Mouse (Mus musculus) lung, embryonic 14.5 days (tissue): ENCODE measurements around the gene Hivep3. TPM values are rescaled to one million over a fixed set of nuclear protein-coding genes. Genes with fewer than 3 reads are reported as not detected.

Experiments used
- ATAC-seq: fragments of 200-750 bp; cut with Nextera tagmentation; 2 replicates; pipeline ENCODE4 v1.8.0; 2017; ENCODE audit warnings: mild to moderate bottlenecking, moderate TSS enrichment, moderate library complexity; ENCODE audit not compliant: insufficient read depth
- DNase-seq: peaks from one replicate; pipeline ENCODE4 v3.0.0-alpha.2; 2015
- H3K27ac ChIP-seq: fragments of 300-500 bp; sonication (generic); 2 replicates; pipeline ENCODE4 v1.5.1; 2014; ENCODE audit warnings: low read depth, mild to moderate bottlenecking, moderate library complexity
- H3K27me3 ChIP-seq: fragments of 300-500 bp; sonication (generic); 2 replicates; pipeline ENCODE4 v1.6.1; 2014; ENCODE audit warnings: low read length, control low read depth; ENCODE audit not compliant: insufficient read depth
- H3K36me3 ChIP-seq: fragments of 300-500 bp; sonication (generic); 2 replicates; pipeline ENCODE4 v1.6.1; 2014; ENCODE audit warnings: control low read depth; ENCODE audit not compliant: insufficient read depth
- H3K4me1 ChIP-seq: fragments of 300-500 bp; sonication (generic); 2 replicates; pipeline ENCODE4 v1.6.1; 2014; ENCODE audit warnings: antibody characterized with exemption, control low read depth; ENCODE audit not compliant: insufficient read depth
- H3K4me2 ChIP-seq: fragments of 300-500 bp; sonication (generic); 2 replicates; pipeline ENCODE4 v1.6.1; 2014; ENCODE audit warnings: mild to moderate bottlenecking
- H3K4me3 ChIP-seq: fragments of 300-500 bp; sonication (generic); 2 replicates; pipeline ENCODE4 v1.5.1; 2014; ENCODE audit warnings: low read depth, low read length
- H3K9ac ChIP-seq: fragments of 300-500 bp; sonication (generic); 2 replicates; pipeline ENCODE4 v1.6.1; 2014
- H3K9me3 ChIP-seq: fragments of 300-500 bp; sonication (generic); 2 replicates; pipeline ENCODE4 v1.6.1; 2016; ENCODE audit warnings: low read depth, low read length, control low read depth
- CTCF ChIP-seq: IDR thresholded peaks from 2 replicates; pipeline ENCODE4 v1.5.1; 2016; ENCODE audit warnings: antibody characterized with exemption, low read depth
- WGBS: fragments of 180-500 bp; shearing (Covaris S2); extraction: QIAGEN DNeasy Blood & Tissue Kit; methylation state at CpG from one replicate; pipeline ENCODE4 v1.1.7; 2014; 5-methylcytosine and 5-hydroxymethylcytosine counted together
- polyA plus RNA-seq: library from polyadenylated mRNA; unstranded; fragments of >200 nt; fragmentation: Nextera tagmentation; extraction: Ambion mirVana; gene quantifications from 2 replicates; pipeline ENCODE4 v1.2.1, GENCODE M21; 2014

Hivep3 gene
- polyA plus RNA-seq, 1 experiment from 2014 or later = 22.0 TPM

DNA sequence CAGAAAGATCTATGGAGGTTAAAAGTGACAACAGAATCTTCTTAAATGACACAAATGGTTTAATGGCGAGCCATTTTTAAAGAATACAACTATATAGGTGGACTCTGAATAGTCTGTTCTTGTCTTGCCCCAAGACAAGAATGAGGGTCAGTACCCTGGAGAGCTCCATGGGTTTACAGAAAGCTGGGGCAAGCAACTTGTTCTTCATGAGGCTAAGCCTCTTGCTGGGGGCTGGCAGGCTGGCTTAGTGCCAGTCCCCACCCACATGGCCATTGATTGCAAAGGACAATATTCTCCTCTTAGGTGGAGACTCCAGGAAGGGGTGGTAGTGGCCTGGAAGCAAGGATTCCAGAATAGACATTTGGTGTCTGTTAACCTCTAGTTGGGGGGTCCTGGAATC is 170.2 kb downstream of the Hivep3 start:
- H3K9ac ChIP-seq = no peak overlapping the region
- ATAC-seq (no peak), DNase-seq (peak; percentile 93)
- H3K27me3 ChIP-seq = no peaks in the 10 kb centered on the region
- no peak overlapping the region for H3K4me3 ChIP-seq
- H3K4me1 ChIP-seq = peaks cover 3% of the 10 kb centered on the region; the same call in 1 of the 2 replicates
- no peaks in the 10 kb centered on the region for H3K9me3 ChIP-seq
- H3K27ac ChIP-seq = no peak overlapping the region
- no peaks in the 10 kb centered on the region for H3K36me3 ChIP-seq
- H3K4me2 ChIP-seq = no peak overlapping the region
- TF ChIP-seq CTCF = no peak
- 34% methylated on average over 1 of the region's 1 CpGs for WGBS

DNA sequence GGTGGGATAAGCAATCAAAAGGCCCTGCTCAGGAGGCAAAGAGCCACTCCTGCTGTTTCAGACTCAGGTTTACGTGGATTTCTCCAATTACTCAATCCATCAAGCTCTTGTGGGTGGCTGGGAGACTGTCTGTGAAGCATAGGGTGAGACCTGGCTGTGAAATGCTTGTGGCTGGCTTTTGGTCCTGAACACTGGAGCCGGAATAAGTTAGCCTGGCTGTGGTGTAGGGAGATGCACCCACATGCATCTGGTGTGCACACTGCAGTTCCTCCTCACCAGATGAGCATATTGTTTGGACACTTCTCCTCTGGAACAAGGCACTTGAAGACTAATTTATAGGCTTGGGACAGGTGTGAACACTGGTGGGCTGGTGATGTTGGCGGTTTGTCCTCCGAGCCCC is 170.7 kb downstream of the Hivep3 start:
- no peak overlapping the region for H3K4me2 ChIP-seq
- TF ChIP-seq CTCF = no peak
- no peaks in the 10 kb centered on the region for H3K9me3 ChIP-seq
- H3K4me3 ChIP-seq = no peak overlapping the region
- H3K9ac ChIP-seq = no peak overlapping the region
- no peaks in the 10 kb centered on the region for H3K27me3 ChIP-seq
- ATAC-seq = no peak
- peaks cover 3% of the 10 kb centered on the region; the same call in 1 of the 2 replicates for H3K4me1 ChIP-seq
- no peaks in the 10 kb centered on the region for H3K36me3 ChIP-seq
- no peak overlapping the region for H3K27ac ChIP-seq
- no peak for DNase-seq
- WGBS = 80% methylated on average over 4 of the region's 4 CpGs

DNA sequence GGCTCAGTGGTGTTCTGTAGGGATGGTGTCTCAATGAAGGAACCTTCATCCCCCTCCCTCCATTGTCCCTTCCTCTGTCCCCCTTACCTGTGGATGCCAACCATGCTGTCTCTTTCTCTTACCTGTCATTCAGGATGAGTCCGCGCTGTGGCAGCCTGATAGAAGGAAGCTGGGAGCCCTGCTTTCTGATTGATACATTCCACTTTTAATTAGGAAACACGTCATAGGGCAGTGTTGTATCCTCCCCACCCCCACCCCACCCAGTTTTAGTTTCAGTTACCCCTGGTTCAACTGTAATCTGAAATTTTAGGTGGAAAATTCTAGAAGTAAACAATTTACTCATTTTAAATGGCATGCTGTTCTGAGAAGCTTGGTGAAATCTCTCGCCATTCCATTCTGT is 173.5 kb downstream of the Hivep3 start:
- no peak for DNase-seq
- no peak overlapping the region for H3K4me3 ChIP-seq
- H3K4me1 ChIP-seq = peaks cover 3% of the 10 kb centered on the region; the same call in 1 of the 2 replicates
- H3K9ac ChIP-seq = no peak overlapping the region
- TF ChIP-seq CTCF = no peak
- H3K4me2 ChIP-seq = no peak overlapping the region
- no peaks in the 10 kb centered on the region for H3K27me3 ChIP-seq
- no peaks in the 10 kb centered on the region for H3K9me3 ChIP-seq
- no peaks in the 10 kb centered on the region for H3K36me3 ChIP-seq
- H3K27ac ChIP-seq = no peak overlapping the region
- no peak for ATAC-seq
- 73% methylated on average over 4 of the region's 4 CpGs for WGBS

DNA sequence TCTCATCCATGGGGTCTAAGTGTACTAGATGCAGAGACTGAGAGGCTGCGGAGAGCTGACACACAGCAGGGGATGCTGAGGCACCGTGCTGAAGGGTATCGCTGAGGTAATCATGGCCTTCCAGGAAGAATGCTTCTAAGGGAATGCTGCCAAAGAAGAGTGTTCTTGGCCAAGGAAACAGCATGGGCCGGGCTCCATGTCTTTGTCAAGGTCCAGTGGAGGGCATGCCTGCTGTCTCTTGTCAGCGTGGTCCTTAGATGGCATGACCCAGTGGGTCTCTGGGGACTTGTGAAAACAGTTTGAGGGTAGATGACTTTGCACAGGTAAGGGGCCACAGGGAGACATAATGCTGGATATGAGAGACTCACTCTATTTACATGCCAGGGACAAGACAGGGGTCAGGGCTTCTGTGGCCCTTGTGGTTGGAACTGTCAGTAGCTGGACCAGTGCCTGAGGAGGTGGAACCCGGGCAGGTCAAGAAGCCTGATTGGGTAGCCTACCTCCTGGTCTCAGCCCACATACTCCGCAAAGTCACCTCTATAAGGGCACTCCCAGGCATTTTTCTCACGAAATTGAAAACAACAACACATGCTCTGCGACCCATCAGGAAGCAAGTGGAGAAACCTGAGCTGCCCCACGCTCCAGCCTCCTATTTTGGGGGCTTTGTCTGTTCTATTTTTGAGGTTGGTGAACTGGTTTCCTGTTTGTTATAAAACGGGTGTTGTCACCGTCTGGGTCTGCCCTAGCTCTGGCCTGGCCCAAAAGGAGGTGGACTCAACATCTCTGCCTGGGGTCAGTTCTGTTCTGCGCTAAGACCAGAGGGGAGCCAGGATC is 177.7 kb downstream of the Hivep3 start:
- ATAC-seq = no peak

DNA sequence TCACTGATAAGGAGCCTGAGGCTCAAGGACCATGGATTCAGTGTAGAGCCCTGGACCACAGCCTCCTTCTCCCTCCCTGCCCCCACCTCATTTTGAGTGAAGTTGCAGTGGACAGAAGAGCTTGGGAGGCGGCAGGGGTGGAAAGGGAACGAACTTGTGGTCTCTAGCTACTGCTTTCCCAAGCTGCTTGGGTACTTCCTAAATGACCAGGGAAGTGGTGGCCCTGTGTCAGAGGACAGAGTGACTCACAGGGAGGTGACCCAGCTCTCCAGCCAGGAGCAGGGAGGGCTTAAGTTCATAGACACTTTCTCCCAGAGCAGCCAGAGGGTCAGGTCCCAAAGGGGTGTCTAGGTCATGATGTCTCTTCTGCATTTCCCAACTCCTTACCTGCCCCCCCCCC is 178.6 kb downstream of the Hivep3 start:
- Histone ChIP-seq H3K27me3 (no peaks in the 10 kb centered on the region), H3K9me3 (no peaks in the 10 kb centered on the region), H3K9ac (no peak overlapping the region), H3K36me3 (no peaks in the 10 kb centered on the region), H3K4me2 (no peak overlapping the region), H3K4me1 (no peaks in the 10 kb centered on the region), H3K27ac (no peak overlapping the region), H3K4me3 (no peak overlapping the region)
- TF ChIP-seq CTCF = no peak
- 55% methylated on average over 2 of the region's 2 CpGs for WGBS
- ATAC-seq (no peak), DNase-seq (no peak)

More for the DNA sequence above, 177.7 kb downstream of the Hivep3 start:
- Histone ChIP-seq H3K27ac (no peak overlapping the region), H3K9ac (no peak overlapping the region), H3K4me1 (no peaks in the 10 kb centered on the region), H3K4me3 (no peak overlapping the region), H3K36me3 (no peaks in the 10 kb centered on the region), H3K4me2 (no peak overlapping the region), H3K27me3 (no peaks in the 10 kb centered on the region), H3K9me3 (no peaks in the 10 kb centered on the region)
- DNase-seq = no peak
- WGBS = 71% methylated on average over 13 of the region's 13 CpGs
- no peak for TF ChIP-seq CTCF

DNA sequence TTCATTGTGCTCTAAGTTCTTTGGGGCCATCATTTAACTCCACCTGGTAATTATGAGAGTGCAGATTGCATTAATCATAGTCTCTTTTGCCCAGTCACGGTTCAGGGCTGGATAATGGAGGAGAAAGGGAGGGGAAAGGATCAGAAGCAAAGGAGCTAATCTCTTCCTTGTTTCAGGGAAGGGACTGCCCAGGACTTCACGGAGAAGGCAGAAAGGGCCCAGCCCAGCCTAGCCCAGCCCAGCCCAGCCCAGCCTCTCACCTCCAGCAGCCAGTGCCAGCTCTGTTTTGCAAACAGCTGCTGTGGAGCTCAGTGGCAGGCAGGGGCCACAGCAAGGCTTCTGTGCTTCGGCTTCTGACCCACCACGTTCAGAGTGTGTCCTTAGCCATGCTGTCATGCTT is 180.6 kb downstream of the Hivep3 start:
- Histone ChIP-seq H3K9ac (no peak overlapping the region), H3K27me3 (no peaks in the 10 kb centered on the region), H3K9me3 (no peaks in the 10 kb centered on the region), H3K36me3 (no peaks in the 10 kb centered on the region), H3K4me2 (no peak overlapping the region), H3K4me1 (no peaks in the 10 kb centered on the region), H3K27ac (no peak overlapping the region), H3K4me3 (no peak overlapping the region)
- TF ChIP-seq CTCF = no peak
- ATAC-seq = no peak
- DNase-seq = no peak
- WGBS = 25% methylated on average over 4 of the region's 4 CpGs

DNA sequence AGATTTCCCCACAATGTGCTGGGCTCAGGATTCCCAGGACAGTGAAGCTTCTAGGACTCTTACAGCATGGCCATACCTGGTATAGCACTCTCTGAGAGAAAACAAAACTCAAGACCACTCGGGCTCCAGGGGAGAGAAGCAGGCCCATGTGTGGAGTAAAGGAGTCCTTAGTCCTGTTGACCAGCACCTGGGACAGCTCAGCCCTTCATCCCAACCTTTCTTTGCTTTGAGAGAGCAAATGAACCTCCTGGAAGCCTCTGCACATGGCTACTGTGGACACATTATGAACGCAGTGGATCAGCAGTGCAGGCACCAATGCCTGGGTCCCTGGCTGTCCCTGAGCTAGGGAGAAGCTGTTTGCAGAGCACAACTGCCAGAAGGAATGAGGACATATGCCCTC is 181.5 kb downstream of the Hivep3 start:
- ATAC-seq (no peak), DNase-seq (no peak)
- Histone ChIP-seq H3K27ac (no peak overlapping the region), H3K9me3 (no peaks in the 10 kb centered on the region), H3K27me3 (no peaks in the 10 kb centered on the region), H3K4me3 (no peak overlapping the region), H3K4me1 (no peaks in the 10 kb centered on the region), H3K4me2 (no peak overlapping the region), H3K36me3 (no peaks in the 10 kb centered on the region), H3K9ac (no peak overlapping the region)
- no peak for TF ChIP-seq CTCF
- 64% methylated on average over 2 of the region's 2 CpGs for WGBS
